Mouse (Mus musculus): ENCODE data around the gene Sec24c.
"Not testable (repeated sequence)": the region's sequence is repeated elsewhere in the genome, so short reads cannot be mapped to it uniquely, and the experiment has no call there.

The Sec24c gene

DNA sequence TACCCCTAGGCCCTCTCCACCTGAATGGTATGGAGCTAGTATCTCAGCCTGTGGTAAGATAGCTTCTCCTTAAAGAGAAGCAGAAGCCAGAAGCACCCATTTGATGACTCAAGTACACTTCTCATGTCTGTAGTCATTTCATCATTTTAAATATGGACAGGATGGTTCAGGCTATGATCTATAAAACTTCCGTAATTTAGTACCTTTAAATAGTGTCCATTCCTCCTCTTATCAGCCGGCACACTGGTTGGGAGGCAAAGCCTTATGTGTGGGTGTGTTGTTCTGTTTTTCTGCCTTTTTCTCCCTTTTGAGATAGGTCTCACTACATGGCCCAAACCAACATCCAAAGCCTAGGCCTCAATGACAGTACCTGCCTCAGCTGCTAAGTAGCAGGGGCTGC lies 24.4 kb downstream of the Sec24c start:
- DNase-seq (ENCODE audit: low spot score), result no peak

DNA sequence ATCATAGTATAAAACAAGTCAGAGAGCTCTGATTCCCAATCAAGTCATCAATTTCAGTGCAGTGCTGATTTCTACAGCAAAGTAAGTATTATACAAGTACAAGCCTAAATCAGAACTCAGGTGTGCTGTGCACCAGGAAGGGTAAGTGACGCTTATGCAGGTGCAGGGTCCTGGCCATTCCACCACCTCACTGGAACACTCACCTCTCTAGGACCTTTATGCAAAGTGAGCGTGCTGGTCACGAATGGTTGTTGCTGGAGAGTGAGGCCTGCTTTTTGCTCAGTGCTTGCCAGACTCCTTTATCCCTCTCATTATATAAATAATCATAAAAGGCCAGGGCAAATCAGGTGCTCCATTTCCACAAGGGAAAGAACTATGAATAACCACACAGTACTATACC lies 26.3 kb downstream of the Sec24c start:
- no peak for DNase-seq (ENCODE audit: low spot score)

DNA sequence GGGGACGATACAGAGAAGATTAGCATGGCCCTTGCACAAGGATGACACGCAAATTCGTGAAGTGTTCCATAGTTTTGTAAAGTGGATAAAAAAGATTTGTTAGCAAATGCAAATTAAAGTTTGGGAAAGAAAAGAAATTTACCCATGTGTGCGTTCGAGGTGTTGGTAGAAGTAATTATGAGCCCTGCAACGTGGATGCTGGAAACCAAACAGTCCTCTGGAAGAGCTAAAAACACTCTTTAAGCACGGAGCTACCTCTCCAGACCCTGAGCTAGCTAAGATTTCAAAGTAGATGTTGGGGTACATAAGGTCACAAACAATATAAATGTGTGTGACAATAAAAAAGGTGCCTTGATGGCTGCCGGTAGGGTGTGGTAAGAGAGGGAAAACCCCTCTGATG lies 27.4 kb downstream of the Sec24c start:
- DNase-seq (ENCODE audit: low spot score), result no peak

DNA sequence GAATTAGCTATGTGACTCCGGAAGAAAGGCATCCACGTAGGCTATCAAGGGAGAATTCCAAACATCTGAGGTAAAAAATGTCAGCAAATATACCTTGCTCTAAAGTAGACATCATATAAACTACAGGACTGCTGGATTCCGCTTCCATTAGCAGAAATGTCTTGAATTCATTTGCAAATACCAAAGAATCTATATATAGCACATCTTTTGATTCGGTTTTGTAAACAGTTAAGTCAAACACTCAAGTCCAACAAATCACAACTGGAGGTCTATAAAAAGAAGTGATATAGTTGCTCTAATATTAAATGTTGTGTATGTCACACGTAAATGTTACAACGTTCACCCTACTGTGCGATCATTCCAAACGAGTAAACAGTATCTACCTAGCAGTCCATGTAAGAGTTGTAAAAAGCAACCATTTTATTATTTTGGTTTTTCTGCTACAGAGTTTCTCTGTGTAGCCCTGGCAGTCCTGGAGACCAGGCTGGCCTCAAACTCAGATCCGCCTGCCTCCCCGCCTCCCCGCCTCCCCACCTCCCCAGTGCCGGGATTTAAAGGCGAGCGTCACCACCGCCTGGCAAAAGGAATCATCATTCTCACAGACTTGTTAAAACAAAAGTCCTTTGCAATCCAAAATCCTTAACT lies 28.1 kb downstream of the Sec24c start:
- DNase-seq (ENCODE audit: low spot score), result no peak

DNA sequence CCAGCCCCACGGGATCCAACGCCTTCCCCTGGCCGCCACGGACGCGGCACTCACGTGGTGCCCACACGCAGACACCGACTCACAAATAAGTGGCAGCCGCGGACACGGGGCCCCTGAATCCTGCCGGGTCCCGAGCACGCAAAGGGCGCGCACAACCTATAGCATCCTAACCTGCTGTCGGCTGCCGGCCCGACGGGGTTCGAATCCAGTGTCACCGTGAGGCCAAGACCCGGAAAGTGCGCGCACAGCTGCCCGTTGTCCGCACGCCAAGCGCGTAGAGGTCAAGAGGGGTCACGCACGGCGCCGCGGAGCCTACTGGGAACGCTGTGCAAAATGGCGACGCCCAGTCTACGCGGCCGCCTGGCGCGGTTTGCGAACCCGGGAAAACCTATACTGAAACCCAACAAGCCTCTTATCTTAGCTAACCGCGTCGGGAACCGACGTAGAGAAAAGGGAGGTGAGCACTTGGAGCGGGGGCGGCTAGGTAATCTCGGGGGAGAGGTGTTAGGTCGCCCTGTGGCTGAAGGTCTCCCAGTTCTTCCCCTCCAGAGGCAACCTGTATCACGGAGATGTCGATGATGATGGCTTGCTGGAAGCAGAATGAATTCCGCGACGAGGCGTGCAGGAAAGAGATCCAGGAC lies 28.8 kb downstream of the Sec24c start, which contains the start of gene Chchd1:
Gene Chchd1, plus strand, starts transcription at position 266 of the 641 bp plus-strand sequence.
- DNase-seq (ENCODE audit: low spot score), result peak; percentile 90

DNA sequence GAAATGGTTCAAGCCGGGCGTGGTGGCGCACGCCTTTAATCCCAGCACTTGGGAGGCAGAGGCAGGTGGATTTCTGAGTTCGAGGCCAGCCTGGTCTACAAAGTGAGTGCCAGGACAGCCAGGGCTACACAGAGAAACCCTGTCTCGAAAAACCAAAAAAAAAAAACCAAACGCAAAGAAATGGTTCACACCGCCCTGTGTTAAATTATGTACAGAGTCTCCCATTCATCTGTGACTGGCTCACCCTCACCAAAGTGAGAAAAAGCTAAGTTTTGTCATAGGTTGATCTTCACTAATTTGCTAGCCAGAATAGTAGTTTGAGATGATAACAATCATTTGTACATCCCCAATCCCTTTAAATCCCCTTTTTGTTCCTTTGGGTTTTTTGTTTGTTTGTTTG lies 29.4 kb downstream of the Sec24c start:
- DNase-seq (ENCODE audit: low spot score), result not testable (repeated sequence)

DNA sequence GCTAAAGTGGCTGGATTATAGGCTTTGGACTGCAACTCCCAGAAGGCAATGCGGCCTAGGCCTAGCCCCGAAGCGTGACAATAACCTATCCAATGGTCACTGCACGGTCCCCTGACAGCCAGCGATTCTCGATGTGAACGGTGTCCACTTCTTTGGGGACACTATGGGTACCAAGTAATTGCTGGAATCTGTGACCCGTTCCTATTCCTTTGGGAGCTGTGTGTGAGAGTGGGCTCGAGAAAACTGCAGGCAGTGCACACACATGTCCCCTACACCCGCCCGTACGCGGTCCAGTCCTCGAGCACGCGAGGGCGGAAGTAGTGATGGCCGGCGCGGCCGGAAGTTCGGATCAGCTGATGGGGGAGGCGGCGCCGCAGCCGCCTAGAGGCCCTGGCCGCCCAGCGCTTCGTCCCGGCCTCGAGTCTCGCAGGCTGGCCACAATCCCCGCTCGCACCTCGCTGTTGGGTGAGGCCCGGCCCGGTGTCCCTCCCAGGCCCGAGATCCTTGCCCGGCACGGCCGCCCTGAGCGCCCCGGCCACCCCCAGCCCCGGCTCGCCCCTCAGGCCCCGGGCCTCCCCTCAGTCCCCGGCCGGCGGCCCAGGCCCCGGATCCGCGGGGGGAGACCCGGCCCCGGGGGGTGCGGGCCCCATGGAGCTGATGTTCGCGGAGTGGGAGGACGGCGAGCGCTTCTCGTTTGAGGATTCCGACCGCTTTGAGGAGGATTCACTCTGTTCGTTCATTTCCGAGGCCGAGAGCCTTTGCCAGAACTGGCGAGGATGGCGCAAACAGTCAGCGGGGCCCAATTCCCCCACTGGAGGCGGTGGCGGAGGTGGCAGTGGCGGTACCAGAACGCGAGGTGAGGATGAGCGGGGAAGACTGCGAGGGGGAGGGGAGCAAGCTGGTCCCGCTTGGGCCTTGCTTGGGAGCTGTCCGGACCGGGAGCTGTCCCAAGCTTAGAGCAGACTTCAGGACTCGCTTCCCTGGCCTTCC lies 33.4 kb downstream of the Sec24c start, which contains the start of gene Zswim8:
Gene Zswim8, plus strand, starts transcription at position 352 of the 990 bp plus-strand sequence.
- DNase-seq (ENCODE audit: low spot score), result peak; percentile 90

DNA sequence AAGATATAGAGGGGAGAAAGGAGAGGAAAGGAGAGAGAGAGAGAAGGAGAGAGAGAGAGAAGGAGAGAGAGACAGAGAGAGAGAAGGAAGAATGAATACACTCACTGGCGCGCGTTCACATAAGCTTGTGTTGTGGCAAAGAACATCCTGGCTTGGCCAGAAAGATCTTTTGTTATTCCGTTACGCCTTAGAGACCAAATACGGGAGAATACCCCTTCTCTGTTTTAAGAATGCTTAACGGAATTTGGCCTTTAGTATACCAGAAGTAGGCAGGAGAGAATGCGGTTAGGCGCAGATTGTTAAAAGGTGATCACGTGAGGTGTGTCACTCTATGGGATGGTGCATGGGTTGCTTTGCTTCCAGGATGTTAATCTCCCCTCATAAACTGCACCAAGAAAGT lies 34.1 kb downstream of the Sec24c start:
- no peak for DNase-seq (ENCODE audit: low spot score)

DNA sequence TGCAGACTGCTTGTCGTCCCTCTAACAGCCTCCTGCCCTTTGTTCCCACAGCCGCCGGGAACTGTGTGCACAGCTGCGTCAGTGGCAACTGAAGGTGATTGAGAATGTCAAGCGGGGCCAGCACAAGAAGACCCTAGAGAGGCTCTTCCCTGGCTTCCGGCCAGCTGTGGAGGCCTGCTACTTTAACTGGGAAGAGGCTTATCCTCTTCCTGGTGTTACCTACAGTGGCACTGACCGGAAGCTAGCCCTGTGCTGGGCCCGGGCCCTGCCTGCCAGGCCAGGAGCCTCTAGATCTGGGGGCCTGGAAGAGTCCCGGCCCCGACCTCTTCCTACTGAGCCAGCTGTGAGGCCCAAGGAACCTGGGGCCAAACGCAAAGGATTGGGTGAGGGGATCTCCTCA lies 39.7 kb downstream of the Sec24c start:
- DNase-seq (ENCODE audit: low spot score), result no peak

DNA sequence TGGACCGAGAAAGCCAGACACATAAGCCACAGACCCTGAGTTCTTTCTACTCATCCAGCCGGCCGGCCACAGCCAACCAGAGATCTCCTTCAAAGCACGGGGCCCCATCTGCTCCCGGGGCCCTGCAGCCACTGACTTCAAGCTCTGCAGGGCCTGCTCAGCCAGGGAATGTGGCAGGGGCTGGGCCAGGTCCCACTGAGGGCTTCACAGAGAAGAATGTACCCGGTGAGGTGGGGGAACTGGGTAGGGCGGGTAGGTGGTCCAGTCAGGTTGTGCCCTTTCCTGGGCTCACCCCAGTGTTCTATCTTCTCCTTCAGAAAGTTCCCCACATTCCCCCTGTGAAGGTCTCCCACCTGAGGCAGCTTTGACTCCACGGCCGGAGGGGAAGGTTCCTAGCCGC lies 44.3 kb downstream of the Sec24c start:
- no peak for DNase-seq (ENCODE audit: low spot score)

DNA sequence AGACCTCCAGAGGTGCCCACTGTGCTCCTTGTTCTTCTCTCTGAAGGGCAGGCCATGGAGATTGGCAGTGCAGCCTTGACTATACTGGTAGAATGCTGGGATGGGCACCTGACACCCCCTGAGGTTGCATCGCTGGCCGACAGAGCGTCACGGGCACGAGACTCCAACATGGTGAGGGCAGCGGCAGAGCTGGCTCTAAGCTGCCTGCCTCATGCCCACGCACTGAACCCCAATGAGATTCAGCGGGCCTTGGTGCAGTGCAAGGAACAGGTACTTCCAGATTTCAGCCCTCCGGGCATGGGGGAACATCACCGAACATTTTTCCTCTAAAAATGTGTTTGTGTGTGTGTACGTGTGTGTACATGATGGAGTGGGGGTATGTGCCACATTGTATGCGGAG lies 45.7 kb downstream of the Sec24c start:
- DNase-seq (ENCODE audit: low spot score), result no peak

DNA sequence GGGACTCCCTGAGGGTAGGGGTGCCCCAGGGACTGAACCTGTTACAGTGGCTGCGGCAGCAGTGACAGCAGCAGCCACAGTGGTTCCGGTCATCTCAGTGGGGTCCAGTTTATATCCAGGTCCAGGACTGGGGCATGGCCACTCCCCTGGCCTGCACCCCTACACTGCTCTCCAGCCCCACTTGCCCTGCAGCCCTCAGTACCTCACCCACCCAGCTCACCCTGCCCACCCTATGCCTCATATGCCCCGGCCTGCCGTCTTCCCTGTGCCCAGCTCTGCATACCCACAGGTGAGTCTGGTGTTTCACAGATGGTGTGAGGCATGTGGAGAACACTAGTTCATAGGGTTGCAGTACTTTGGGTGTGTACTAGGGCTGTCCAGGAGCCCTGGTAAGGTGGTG lies 47.3 kb downstream of the Sec24c start:
- no peak for DNase-seq (ENCODE audit: low spot score)

DNA sequence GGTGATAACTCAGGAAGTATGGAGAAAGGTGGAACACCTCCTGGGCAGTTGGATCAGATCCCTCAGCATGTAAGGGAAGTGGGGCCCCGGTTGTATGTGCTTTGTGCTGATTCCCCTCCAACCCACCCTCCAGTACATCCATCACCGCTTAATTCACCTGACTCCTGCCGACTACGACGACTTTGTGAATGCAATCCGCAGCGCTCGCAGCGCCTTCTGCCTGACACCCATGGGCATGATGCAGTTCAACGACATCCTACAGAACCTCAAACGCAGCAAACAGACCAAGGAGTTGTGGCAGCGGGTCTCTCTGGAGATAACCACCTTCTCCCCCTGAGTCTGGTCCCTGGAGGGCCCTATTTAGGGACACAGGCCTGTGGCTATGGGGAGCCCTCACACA lies 48.9 kb downstream of the Sec24c start:
- no peak for DNase-seq (ENCODE audit: low spot score)

DNA sequence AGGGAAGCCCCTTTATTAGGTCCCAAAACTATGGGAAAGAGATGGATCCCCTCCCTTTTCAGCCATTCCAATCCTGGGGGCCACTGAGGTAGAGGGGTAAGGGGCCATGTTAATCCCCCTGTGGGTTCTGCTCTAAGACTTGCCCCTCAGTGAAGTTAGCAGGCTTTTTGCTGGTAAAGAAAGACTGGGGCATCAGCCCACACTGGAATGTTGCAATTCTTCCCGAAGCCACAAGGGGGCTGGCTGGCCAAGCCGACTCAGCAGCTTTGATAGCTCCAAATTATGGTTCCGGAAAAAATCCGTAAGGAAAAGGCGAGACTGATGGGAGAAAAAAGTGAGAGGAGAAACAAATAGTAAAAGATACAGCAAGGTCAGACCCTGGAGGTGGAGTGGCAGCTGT lies 49.9 kb downstream of the Sec24c start:
- DNase-seq (ENCODE audit: low spot score), result peak; percentile 55

DNA sequence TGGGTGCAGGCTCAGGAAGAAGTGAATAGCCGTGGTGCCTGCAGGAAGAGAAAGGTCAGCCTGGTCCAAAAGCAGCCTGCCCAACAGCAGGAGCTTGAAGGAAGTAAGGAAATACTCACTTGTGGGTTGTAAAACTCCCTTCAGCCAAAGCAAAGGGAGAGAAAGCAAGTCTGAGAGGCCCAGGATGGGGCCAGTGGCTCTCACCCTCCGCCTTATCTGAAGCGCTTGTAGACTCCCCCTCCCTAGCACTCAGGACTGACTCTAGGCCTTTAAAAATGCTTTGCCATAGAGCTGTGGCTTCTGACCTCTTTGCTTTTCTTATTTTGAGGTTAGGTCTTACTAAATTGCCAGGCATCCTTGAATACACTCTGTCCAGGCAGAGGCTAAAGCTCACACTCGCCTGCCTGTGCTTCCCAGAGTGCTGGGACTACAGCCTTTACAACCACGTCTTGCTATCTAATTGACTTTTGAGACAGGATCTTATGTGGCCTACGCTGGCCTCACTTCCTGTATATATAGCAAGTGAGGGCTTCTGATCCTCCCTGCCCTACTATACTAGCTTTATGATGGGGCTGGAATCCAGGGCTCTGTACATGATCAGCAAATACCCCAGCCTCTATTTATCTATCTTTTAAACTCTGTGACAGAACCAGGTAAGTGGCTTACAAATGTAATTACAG lies 51.7 kb downstream of the Sec24c start:
- no peak for DNase-seq (ENCODE audit: low spot score)

DNA sequence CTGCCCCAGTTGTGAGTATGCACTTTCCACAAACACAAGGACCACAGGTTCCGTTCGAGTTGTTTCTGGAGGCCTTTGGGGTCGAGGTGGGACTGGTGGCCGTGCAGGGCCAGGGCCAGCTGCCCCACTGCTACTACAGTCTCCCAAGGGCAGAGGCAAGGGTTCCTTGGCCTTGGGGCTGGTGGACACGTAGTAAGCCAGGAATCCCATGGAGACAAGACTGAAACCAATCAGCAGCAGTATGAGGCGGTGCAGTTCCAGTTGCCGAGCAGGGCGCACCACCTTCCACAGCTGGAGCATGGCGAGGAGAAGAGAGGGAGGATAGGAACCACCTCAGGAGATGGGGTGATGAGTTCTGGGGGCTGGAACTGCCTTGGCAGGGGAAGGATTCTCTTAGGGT lies 55.8 kb downstream of the Sec24c start:
- DNase-seq (ENCODE audit: low spot score), result no peak

DNA sequence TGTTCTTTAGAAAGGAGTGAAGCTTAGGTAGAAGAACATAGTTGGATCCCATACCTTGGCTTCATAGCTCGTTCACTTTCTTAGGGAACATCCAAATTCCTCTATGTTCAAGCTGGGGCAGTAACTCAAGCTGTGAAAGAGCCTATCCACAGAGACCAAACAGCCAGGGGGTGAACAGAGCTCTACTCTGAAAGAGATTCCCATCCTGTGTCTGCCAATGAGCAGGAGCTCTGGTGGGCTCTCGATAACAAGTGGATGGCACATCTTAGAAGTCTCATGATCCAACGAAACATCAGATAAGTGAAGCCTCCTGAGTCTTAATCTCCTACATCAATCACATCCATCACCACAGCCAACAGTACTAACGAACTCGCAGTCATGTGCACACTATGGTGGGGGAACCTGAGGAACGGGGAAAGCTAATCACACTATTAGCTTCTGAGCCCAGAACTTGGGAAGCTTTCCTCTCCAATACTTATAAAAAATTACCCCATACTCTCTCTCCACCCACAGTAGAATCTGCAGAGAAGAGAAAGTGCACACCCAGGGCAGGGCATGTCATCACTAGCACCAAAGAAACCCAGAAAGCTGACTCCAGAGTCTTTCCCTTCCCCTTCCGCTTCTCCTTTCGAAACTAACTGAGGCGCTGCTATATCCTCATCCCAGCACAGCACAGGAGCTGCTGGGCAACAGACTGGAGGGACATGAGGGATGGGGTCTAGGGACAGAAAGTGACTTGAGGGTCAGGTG lies 56.9 kb downstream of the Sec24c start:
- DNase-seq (ENCODE audit: low spot score), result no peak

DNA sequence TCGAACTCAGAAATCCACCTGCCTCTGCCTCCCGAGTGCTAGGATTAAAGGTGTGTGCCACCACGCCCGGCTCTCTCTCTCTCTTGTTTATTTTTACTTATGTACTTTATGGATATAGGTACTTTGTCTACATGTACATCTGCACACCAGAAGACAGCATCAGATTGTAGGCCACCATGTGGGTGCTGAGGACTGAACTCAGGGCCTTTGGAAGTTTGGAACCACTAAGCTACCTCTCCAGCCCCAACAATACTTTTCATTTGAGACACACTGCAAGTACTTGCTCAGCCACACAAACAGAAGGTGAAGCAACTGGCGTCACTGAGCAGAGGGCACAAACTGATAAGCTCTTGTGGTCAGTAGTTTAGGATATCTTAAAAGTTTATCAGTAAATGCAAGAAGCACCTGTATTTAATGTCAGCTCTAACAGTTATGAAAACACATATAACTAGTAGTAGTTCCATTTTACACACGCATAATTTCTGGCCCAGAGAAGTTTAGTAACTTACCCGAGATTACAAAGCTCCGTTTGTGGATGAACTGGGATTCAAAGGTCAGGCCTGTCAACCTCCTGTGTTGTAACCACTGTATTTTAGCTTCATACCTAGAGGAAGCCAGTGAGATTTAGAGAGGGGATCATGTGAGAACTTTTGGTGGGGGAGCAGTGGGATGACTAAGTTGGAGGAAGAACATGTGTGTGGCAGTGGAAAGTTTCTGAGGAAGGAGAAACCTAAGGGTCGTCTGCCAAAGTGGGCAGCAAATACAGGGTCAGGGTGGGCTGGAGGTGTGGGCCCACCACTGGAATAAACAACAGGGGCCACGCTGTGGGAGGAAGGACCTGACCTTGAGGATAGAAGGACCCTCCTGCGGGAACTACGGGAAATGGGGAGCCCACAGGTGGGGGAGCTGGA lies 59.2 kb downstream of the Sec24c start:
- peak; percentile 15 for DNase-seq (ENCODE audit: low spot score)

DNA sequence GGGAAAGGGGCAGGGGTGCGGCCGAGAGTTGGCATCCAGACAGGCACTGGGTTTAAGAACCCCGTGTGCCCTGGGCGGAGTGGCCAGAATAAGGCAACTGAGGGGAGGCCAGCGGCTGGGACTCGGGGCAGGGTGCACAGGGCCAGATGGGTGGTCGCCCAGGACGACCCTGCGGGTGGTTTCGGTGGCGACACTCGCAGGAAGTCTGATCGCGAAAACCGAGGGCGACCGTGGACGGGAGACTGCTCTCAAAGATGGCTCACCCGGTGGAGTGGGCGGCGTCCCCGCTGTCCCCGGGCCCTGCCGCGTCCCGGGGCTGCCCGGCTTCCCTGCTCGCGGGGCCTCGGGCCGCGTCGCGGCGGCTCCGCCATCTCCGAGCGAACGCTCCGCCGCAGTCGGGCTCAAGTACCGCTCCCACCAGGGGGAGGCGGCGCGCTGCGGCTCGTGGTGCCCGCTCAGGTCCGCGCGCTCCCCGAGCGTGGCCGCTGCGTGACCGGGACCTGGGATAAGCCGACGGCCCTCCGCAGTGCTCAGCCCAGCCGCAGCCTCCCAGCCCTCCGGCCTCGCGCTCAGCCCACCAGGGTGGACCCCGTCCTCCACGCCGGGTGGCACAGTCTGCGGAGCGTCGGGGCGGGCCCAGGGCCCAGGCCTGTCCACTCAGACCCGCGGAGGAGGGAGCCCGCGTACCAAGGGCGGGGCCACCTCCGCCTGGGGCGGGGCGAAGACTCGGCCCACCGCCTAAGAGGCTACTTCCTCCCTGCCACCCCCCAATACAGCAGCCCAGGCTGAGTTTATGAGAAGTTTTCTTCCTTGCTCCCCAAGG lies 60.1 kb downstream of the Sec24c start, which contains the start of gene Ndst2:
Gene Ndst2, minus strand, starts transcription at position 611 of the 823 bp plus-strand sequence.
- DNase-seq (ENCODE audit: low spot score), result peak; percentile 89
